Mouse (Mus musculus): Measurements from ENCODE around the gene Pate3. TPM values are rescaled to one million over a fixed set of nuclear protein-coding genes. Genes with fewer than 3 reads are reported as not detected.
"Not testable (repeated sequence)": the region's sequence is repeated elsewhere in the genome, so short reads cannot be mapped to it uniquely, and the experiment has no call there.

Pate3 gene
- not detected for total RNA-seq (2022)

DNA sequence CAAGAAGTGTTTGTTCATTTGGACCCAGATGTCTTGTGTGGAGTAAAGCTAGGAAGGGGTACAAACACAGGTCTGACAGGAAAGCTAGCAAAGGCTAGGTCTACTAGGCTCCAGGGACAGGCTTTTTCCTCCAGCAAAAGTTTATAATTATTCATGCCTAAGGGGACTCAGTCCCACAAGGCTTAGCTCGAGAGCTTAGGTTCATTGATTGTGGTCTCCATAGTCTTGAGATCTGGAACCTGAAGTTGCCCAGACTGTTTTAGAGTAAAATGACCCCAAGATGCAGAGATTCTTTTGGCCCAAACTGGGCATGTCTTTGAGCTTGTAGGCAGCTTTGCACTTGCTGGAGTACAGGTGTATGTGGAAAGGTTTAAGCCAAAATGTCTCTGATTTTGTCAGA, at the start of gene Pate3:
TSS of gene Pate3 (minus strand) at position 101 of the 400 bp plus-strand sequence.
- DNase-seq (ENCODE audit: low spot score in 2 of 2), result no peak

DNA sequence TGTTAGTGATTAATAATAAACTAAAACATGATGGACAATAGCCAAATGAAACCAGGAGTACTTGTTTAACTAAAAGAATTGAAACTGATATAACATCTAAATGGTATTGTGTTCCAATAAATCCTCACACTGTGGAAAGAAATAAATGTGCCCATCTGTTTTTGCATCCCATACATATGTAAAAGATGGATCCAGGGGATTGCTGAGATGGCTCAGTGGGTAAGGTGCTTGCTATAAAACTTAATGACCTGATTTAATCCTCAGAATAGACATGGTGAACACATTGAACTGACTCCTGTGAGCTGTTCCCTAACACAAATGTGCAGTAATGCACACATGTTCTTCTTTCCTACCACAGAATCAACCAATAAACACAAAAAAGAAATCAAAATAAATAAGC, 43.9 kb upstream of the Pate3 start:
- DNase-seq (ENCODE audit: low spot score in 2 of 2), result no peak

DNA sequence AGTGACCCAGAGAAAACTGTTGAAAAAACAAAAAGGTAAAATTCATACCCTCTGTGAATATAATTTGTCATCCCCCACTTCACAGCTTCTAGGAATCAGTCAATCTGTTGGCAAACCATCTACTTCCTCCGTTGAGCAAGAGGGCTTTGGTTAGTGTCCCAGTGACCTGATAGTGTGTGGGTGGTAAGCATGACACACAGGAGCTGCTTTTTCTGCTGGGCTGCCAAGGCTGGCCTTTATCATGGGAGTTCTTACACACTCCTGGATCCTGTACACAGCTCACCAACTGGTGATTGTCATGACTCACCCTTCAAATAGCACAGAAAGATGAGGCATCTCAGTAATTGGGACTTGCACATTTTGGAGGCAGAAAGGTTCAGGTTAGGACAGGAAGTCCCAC, 39.0 kb upstream of the Pate3 start, which contains the start of gene Pate1:
TSS of gene Pate1 (minus strand) at position 378 of the 400 bp plus-strand sequence.
- no peak for DNase-seq (ENCODE audit: low spot score in 2 of 2)

- DNase-seq (ENCODE audit: low spot score in 2 of 2), result no peak
These were observed 25.6 kb upstream of the Pate3 start for GRCm38 (mm10) chr9:35673557-35673956.

DNA sequence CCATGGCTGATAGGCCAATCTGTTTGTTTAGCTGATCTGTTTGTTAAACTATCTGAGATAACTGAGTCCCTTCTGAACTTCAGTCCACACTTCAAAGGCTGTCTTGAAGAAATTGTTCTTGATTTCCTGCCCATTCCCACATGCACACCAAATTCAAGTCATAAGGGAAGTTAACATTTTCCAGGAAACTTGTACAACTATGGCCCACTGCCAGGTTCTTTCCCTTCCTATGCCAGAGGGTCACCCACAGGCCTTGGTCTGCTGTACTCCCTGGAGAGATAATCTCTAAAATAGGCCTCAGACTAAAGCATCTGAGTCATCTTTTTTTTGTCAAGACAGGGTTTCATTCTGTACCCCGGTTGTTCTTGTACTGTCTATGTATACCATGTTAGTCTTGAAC, 15.0 kb downstream of the Pate3 start:
- no peak for DNase-seq (ENCODE audit: low spot score in 2 of 2)

GRCm38 (mm10) chr9:35616784-35617183, 31.2 kb downstream of the Pate3 start:
- DNase-seq (ENCODE audit: low spot score in 2 of 2), result not testable (repeated sequence)

DNA sequence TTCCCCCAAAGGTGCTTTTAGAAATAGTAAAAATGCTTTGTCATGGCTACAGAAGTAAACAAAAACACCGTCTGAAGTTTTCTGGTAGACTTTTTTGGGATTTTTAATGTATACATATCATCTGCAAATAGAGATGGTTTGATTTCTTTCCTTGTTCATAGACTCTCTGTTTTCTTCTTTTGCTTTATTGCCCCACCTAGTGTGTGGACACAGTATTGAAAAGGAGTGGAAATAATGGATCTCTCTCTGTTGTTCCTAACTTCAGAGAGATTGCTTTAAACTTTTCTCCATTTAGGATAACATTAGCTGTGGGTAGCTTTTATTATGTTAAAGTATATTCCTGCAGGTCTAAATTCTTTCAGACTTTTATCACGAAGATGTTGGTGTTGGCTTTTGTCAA, 34.0 kb downstream of the Pate3 start:
- no peak for DNase-seq (ENCODE audit: low spot score in 2 of 2)

GRCm38 (mm10) chr9:35611841-35612240, 36.2 kb downstream of the Pate3 start, which contains the start of gene Pate4:
Gene Pate4 (minus strand): TSS chr9:35611941.
- no peak for DNase-seq (ENCODE audit: low spot score in 2 of 2)

DNA sequence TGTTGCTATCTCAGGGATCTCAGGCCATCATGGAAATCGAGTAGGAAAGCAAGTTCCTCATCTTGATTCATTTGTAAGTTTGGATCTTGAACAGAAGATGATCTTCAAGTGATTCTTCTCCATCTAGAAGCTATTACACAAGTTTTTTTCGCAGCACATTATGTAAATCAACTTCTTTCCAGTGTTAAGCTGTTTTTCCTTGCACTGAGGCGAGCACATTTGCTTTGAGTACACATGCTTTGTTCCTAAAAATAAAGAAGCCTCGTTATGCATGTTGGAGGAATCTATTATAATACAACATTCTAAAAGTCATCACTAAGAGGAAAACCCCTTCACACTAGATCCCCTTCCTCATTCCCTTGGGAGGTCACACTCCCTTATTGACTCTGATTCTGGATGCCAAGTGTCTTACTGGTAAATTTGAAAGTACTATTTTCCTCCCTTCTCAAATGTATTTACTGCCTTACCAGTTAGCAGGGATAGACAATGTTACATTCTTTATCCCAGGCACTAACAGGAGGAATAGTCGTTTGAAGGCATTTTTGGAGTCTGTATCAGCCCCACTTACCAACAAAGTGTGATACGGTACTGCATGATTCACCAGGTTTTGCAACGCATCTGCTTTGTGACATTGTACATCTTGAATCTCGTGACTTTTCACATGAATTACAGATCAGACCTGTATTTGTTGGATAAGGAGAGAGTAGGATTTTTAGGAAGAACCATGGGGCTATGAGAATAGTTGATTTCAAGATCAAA, 40.2 kb downstream of the Pate3 start:
- no peak for DNase-seq (ENCODE audit: low spot score in 2 of 2)

Other genes with a start within 250 kb of the Pate3 start
- gene Cdon, start 227.1 kb downstream of the Pate3 start, total RNA-seq (2022), result 10 to 100 TPM; 12.1 to 14.2 (median 13.1) TPM
- gene Gm1113, start 129.9 kb downstream of the Pate3 start, total RNA-seq (2022), result not detected
- not detected for gene Ddx25, start 89.7 kb downstream of the Pate3 start, total RNA-seq (2022)
- 10 to 100 TPM in 1 of 4 experiments, 1 to 10 TPM in 3; 7.8 to 11.1 (median 9.2) TPM for gene Pus3, start 89.6 kb downstream of the Pate3 start, total RNA-seq (2022)
- not detected for gene Pate2, start 77.9 kb downstream of the Pate3 start, total RNA-seq (2022)
- gene Hyls1, start 77.8 kb downstream of the Pate3 start, total RNA-seq (2022), result 1 to 10 TPM in 1 of 4 experiments, under 1 TPM in 3; 0.48 to 1.0 (median 0.93) TPM
- not detected for gene Pate4, start 36.3 kb downstream of the Pate3 start, total RNA-seq (2022)
- gene Pate1, start 39.2 kb upstream of the Pate3 start, total RNA-seq (2022), result not detected
- not detected for gene Gm17677, start 92.8 kb upstream of the Pate3 start, total RNA-seq (2022)
- gene Gm17727, start 129.9 kb upstream of the Pate3 start, total RNA-seq (2022), result not detected
- gene Gm27235, start 141.9 kb upstream of the Pate3 start, total RNA-seq (2022), result not detected
- not detected for gene D730048I06Rik, start 141.9 kb upstream of the Pate3 start, total RNA-seq (2022)
- not detected for gene 9230110F15Rik, start 195.9 kb upstream of the Pate3 start, total RNA-seq (2022)